In the genomic region with DNA sequence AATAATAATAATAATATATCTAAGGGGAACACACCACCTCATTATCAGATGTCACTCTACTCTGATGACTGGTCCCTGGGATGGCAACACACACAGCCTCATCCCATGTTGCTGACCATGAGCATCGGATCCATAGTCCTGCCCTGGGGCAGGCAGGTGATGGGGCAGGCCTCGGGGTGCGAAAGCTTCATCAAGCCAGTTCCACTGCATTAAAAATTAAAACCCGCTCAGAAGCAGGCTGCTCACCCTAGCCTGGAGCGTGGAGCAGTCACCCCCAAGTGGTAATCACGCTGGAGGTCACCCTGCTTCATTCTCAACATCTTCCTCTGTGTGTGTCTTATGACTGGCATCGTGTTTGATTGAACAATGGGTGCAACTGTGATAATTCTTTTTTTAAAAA, we compare ENCODE assay signal across 24 mouse cellular contexts.
DNase-seq lines count a peak whose midpoint lies in the region; ATAC-seq lines count a peak whose summit lies in the region.
"Had no signal": no experiment of that assay in that cellular context is flagged by ENCODE, and none has a peak within 500 bp of the region (broad histone marks: within the 10 kb centered on the region; RNA-seq: fewer than 3 reads in every experiment).

No protein-coding gene starts in this region.

- no peak overlapping the region for H3K27ac ChIP-seq in forebrain, embryonic 13.5 days
- no peak overlapping the region for H3K27ac ChIP-seq in forebrain, embryonic 10.5 days
- H3K27ac ChIP-seq in neural tube, embryonic 12.5 days = no peak overlapping the region
- H3K27ac ChIP-seq in midbrain, embryonic 14.5 days (replicated peaks; ENCODE audit: low read depth, low read length) = peak overlapping the region; percentile 63
- H3K27ac ChIP-seq: embryonic facial prominence, embryonic 15.5 days; limb, embryonic 12.5 days; liver, embryonic 13.5 days had no signal

- H3K27me3 ChIP-seq in forebrain, embryonic 13.5 days = no peaks in the 10 kb centered on the region
- no peaks in the 10 kb centered on the region for H3K27me3 ChIP-seq in forebrain, embryonic 10.5 days (ENCODE audit: poor library complexity, severe bottlenecking)
- H3K27me3 ChIP-seq in neural tube, embryonic 12.5 days (replicated peaks) = no peaks in the 10 kb centered on the region
- no peaks in the 10 kb centered on the region for H3K27me3 ChIP-seq in midbrain, embryonic 14.5 days (ENCODE audit: control insufficient read depth, insufficient read depth, low read length)
- H3K27me3 ChIP-seq: embryonic facial prominence, embryonic 15.5 days; limb, embryonic 12.5 days; liver, embryonic 13.5 days; Patski had no signal

- no peaks in the 10 kb centered on the region for H3K36me3 ChIP-seq in forebrain, embryonic 13.5 days (ENCODE audit: poor library complexity, severe bottlenecking)
- H3K36me3 ChIP-seq in forebrain, embryonic 10.5 days (replicated peaks) = no peaks in the 10 kb centered on the region
- H3K36me3 ChIP-seq in neural tube, embryonic 12.5 days = no peaks in the 10 kb centered on the region
- H3K36me3 ChIP-seq in midbrain, embryonic 14.5 days (ENCODE audit: control insufficient read depth, insufficient read depth, low read length) = no peaks in the 10 kb centered on the region
- H3K36me3 ChIP-seq: embryonic facial prominence, embryonic 15.5 days; limb, embryonic 12.5 days; liver, embryonic 13.5 days had no signal

- no peaks in the 10 kb centered on the region for H3K4me1 ChIP-seq in forebrain, embryonic 13.5 days
- peaks cover 2% of the 10 kb centered on the region; the same call in 1 of the 2 replicates for H3K4me1 ChIP-seq in forebrain, embryonic 10.5 days
- no peaks in the 10 kb centered on the region; the same call in 1 of the 2 replicates for H3K4me1 ChIP-seq in neural tube, embryonic 12.5 days
- no peaks in the 10 kb centered on the region for H3K4me1 ChIP-seq in midbrain, embryonic 14.5 days (ENCODE audit: control insufficient read depth, insufficient read depth, low read length)
- H3K4me1 ChIP-seq: embryonic facial prominence, embryonic 15.5 days; limb, embryonic 12.5 days; liver, embryonic 13.5 days had no signal

- H3K9me3 ChIP-seq in forebrain, embryonic 13.5 days (replicated peaks) = peaks cover 4% of the 10 kb centered on the region; the same call in 1 of the 2 replicates
- no peaks in the 10 kb centered on the region for H3K9me3 ChIP-seq in forebrain, embryonic 10.5 days
- H3K9me3 ChIP-seq in neural tube, embryonic 12.5 days = no peaks in the 10 kb centered on the region
- H3K9me3 ChIP-seq in midbrain, embryonic 14.5 days (ENCODE audit: control insufficient read depth, low read length) = no peaks in the 10 kb centered on the region
- H3K9me3 ChIP-seq: embryonic facial prominence, embryonic 15.5 days; limb, embryonic 12.5 days; liver, embryonic 13.5 days had no signal

- no peak overlapping the region for H3K4me3 ChIP-seq in forebrain, embryonic 13.5 days
- no peak overlapping the region for H3K4me3 ChIP-seq in forebrain, embryonic 10.5 days
- no peak overlapping the region for H3K4me3 ChIP-seq in neural tube, embryonic 12.5 days
- H3K4me3 ChIP-seq in midbrain, embryonic 14.5 days (replicated peaks; ENCODE audit: low read depth, low read length) = no peak overlapping the region
- H3K4me3 ChIP-seq: embryonic facial prominence, embryonic 15.5 days; limb, embryonic 12.5 days; liver, embryonic 13.5 days had no signal

- no peak overlapping the region for H3K4me2 ChIP-seq in forebrain, embryonic 13.5 days
- H3K4me2 ChIP-seq in neural tube, embryonic 12.5 days (replicated peaks) = no peak overlapping the region
- no peak overlapping the region for H3K4me2 ChIP-seq in midbrain, embryonic 14.5 days (ENCODE audit: low read length)
- H3K4me2 ChIP-seq: embryonic facial prominence, embryonic 15.5 days; limb, embryonic 12.5 days; liver, embryonic 13.5 days; lung, embryonic 14.5 days had no signal

- no peak for DNase-seq in forebrain, embryonic 10.5 days (ENCODE audit: extremely low spot score, low spot score)
- no peak for DNase-seq in neural tube, embryonic 10.5 days (ENCODE audit: extremely low spot score, low spot score)
- DNase-seq in midbrain, embryonic 14.5 days = peak; percentile 60
- no peak for DNase-seq in gastrocnemius, adult 8-10 months (ENCODE audit: low spot score in 2 of 2)
- DNase-seq in thymus, postnatal 14 days = no peak
- no peak for DNase-seq in right cerebral cortex, postnatal 10 days (ENCODE audit: low spot score in 2 of 2)
- DNase-seq: adrenal gland, postnatal 25 days; cerebellum, adult 11-12 months; cerebellum, postnatal 36 days; heart, adult 18-20 months; heart, postnatal 4 days; kidney, adult 11 months; liver, embryonic 13.5 days; lung, embryonic 14.5 days; lung, postnatal 36 days; right cerebral cortex, postnatal 14 days; spleen, adult 18-20 months; thymus, postnatal 4 days had no signal

- ATAC-seq in forebrain, embryonic 13.5 days = peak; percentile 48
- ATAC-seq in neural tube, embryonic 12.5 days (ENCODE audit: low FRiP score, low read depth) = peak; percentile 56; the same call in 1 of the 2 replicates
- no peak for ATAC-seq in midbrain, embryonic 14.5 days (ENCODE audit: low FRiP score, low TSS enrichment)
- ATAC-seq: CD4-positive, CD25-positive, alpha-beta regulatory T cell, adult 4 months; Patski had no signal

- WGBS in forebrain, embryonic 13.5 days = 83% methylated on average over 7 of the region's 7 CpGs
- 89% methylated on average over 7 of the region's 7 CpGs for WGBS in forebrain, embryonic 10.5 days
- WGBS in neural tube, embryonic 12.5 days = 59% methylated on average over 7 of the region's 7 CpGs
- WGBS in midbrain, embryonic 14.5 days = 50% methylated on average over 7 of the region's 7 CpGs

- no peak overlapping the region for H3K9ac ChIP-seq in forebrain, embryonic 13.5 days
- no peak overlapping the region for H3K9ac ChIP-seq in neural tube, embryonic 12.5 days
- no peak overlapping the region for H3K9ac ChIP-seq in midbrain, embryonic 14.5 days (replicated peaks; ENCODE audit: low read length)
- H3K9ac ChIP-seq: embryonic facial prominence, embryonic 15.5 days; limb, embryonic 12.5 days; liver, embryonic 13.5 days; lung, embryonic 14.5 days had no signal
